Mouse (Mus musculus) MN1 (cell line): Measurements from ENCODE around the gene Ak1.

ENCODE experiments used
- DNase-seq: peaks from one replicate; pipeline ENCODE4 v3.0.0-alpha.2; 2016; ENCODE audit warnings: low spot score

The Ak1 gene

GRCm38 (mm10) chr2:32628044-32628550, 6.5 kb downstream of the Ak1 start:
- DNase-seq: no peak

GRCm38 (mm10) chr2:32628729-32629128, 7.2 kb downstream of the Ak1 start:
- peak; percentile 67 for DNase-seq

GRCm38 (mm10) chr2:32629276-32629976, 7.9 kb downstream of the Ak1 start:
- DNase-seq: peak; percentile 93

GRCm38 (mm10) chr2:32630036-32630435, 8.5 kb downstream of the Ak1 start:
- no peak for DNase-seq

- DNase-seq: no peak
Measured at GRCm38 (mm10) chr2:32631046-32631445, 9.5 kb downstream of the Ak1 start.

- peak; percentile 91 for DNase-seq
Measured at GRCm38 (mm10) chr2:32631737-32632394, 10.3 kb downstream of the Ak1 start.

GRCm38 (mm10) chr2:32633660-32634059, 12.1 kb downstream of the Ak1 start:
- peak; percentile 52 for DNase-seq

- DNase-seq: no peak
Measured at GRCm38 (mm10) chr2:32634277-32635105, 12.9 kb downstream of the Ak1 start.

- no peak for DNase-seq
Measured at GRCm38 (mm10) chr2:32636617-32637016, 15.1 kb downstream of the Ak1 start.

GRCm38 (mm10) chr2:32637778-32638281, 16.3 kb downstream of the Ak1 start:
- no peak for DNase-seq

GRCm38 (mm10) chr2:32639632-32640031, 18.1 kb downstream of the Ak1 start:
- no peak for DNase-seq

- no peak for DNase-seq
Measured at GRCm38 (mm10) chr2:32640550-32641051, 19.0 kb downstream of the Ak1 start.

GRCm38 (mm10) chr2:32641810-32642209, 20.3 kb downstream of the Ak1 start:
- no peak for DNase-seq

GRCm38 (mm10) chr2:32642813-32643212, 21.3 kb downstream of the Ak1 start:
- no peak for DNase-seq

- no peak for DNase-seq
Measured at GRCm38 (mm10) chr2:32644083-32644482, 22.5 kb downstream of the Ak1 start.

GRCm38 (mm10) chr2:32644799-32645475, 23.4 kb downstream of the Ak1 start:
- no peak for DNase-seq

GRCm38 (mm10) chr2:32645647-32646046, 24.1 kb downstream of the Ak1 start:
- DNase-seq: no peak

- DNase-seq: no peak
Measured at GRCm38 (mm10) chr2:32646379-32647056, 25.0 kb downstream of the Ak1 start, which contains the start of gene Eng. Gene Eng, plus strand, starts transcription at chr2:32646595.

GRCm38 (mm10) chr2:32647366-32647765, 25.8 kb downstream of the Ak1 start:
- DNase-seq: no peak

GRCm38 (mm10) chr2:32653764-32654163, 32.2 kb downstream of the Ak1 start:
- DNase-seq: no peak
